Mouse (Mus musculus): ENCODE data around the gene Abcg4. TPM values are rescaled to one million over a fixed set of nuclear protein-coding genes. Genes with fewer than 3 reads are reported as not detected.

The Abcg4 gene
- polyA plus RNA-seq, 1 experiment from 2014 or later = 6.4 TPM

- H3K9me3 ChIP-seq (replicated peaks) = no peaks in the 10 kb centered on the region
- DNase-seq (ENCODE audit: low spot score) = no peak
- peaks cover 14% of the 10 kb centered on the region for H3K4me1 ChIP-seq
- H3K36me3 ChIP-seq = no peaks in the 10 kb centered on the region
- no peak within 1 kb of the TSS for H3K4me3 ChIP-seq
- WGBS = 63% methylated on average over 2 of the region's 2 CpGs
- no peak within 1 kb of the TSS for H3K27ac ChIP-seq (replicated peaks)
- H3K27me3 ChIP-seq (ENCODE audit: low read depth, poor library complexity, severe bottlenecking) = no peaks in the 10 kb centered on the region
Observed at GRCm38 (mm10) chr9:44240399-44240798, 48.0 kb downstream of the Abcg4 start, which contains the start of gene Ccdc153. Gene Ccdc153, plus strand, starts transcription at chr9:44240676.

GRCm38 (mm10) chr9:44239447-44239846 lies 49.0 kb downstream of the Abcg4 start:
- Histone ChIP-seq H3K4me3 (no peak overlapping the region), H3K9me3 (replicated peaks) (no peaks in the 10 kb centered on the region), H3K27ac (replicated peaks) (no peak overlapping the region), H3K4me1 (peaks cover 16% of the 10 kb centered on the region), H3K27me3 (ENCODE audit: low read depth, poor library complexity, severe bottlenecking) (no peaks in the 10 kb centered on the region), H3K36me3 (no peaks in the 10 kb centered on the region)
- WGBS = 10% methylated on average over 5 of the region's 5 CpGs
- DNase-seq (ENCODE audit: low spot score) = peak; percentile 66

- no peak overlapping the region for H3K4me3 ChIP-seq
- no peak overlapping the region for H3K27ac ChIP-seq (replicated peaks)
- WGBS = 81% methylated on average over 17 of the region's 17 CpGs
- no peaks in the 10 kb centered on the region for H3K9me3 ChIP-seq (replicated peaks)
- DNase-seq (ENCODE audit: low spot score) = no peak
- H3K27me3 ChIP-seq (ENCODE audit: low read depth, poor library complexity, severe bottlenecking) = no peaks in the 10 kb centered on the region
- peaks cover 20% of the 10 kb centered on the region for H3K4me1 ChIP-seq
- H3K36me3 ChIP-seq = no peaks in the 10 kb centered on the region
Observed at GRCm38 (mm10) chr9:44238501-44239190, 49.8 kb downstream of the Abcg4 start.

GRCm38 (mm10) chr9:44237128-44237527 lies 51.3 kb downstream of the Abcg4 start:
- DNase-seq (ENCODE audit: low spot score) = no peak
- Histone ChIP-seq H3K4me1 (peaks cover 29% of the 10 kb centered on the region), H3K36me3 (no peaks in the 10 kb centered on the region), H3K27me3 (ENCODE audit: low read depth, poor library complexity, severe bottlenecking) (no peaks in the 10 kb centered on the region), H3K4me3 (no peak overlapping the region), H3K9me3 (replicated peaks) (no peaks in the 10 kb centered on the region), H3K27ac (replicated peaks) (no peak overlapping the region)
- WGBS = 81% methylated on average over 4 of the region's 4 CpGs

- H3K4me3 ChIP-seq = no peak overlapping the region
- no peak overlapping the region for H3K27ac ChIP-seq (replicated peaks)
- no peak for DNase-seq (ENCODE audit: low spot score)
- H3K4me1 ChIP-seq = peaks cover 34% of the 10 kb centered on the region
- no peaks in the 10 kb centered on the region for H3K36me3 ChIP-seq
- no peaks in the 10 kb centered on the region for H3K27me3 ChIP-seq (ENCODE audit: low read depth, poor library complexity, severe bottlenecking)
- WGBS = 59% methylated on average over 4 of the region's 4 CpGs
- H3K9me3 ChIP-seq (replicated peaks) = no peaks in the 10 kb centered on the region
Observed at GRCm38 (mm10) chr9:44236601-44237000, 51.8 kb downstream of the Abcg4 start.

GRCm38 (mm10) chr9:44234479-44235427 lies 53.7 kb downstream of the Abcg4 start:
- DNase-seq (ENCODE audit: low spot score) = peak; percentile 26
- Histone ChIP-seq H3K27me3 (ENCODE audit: low read depth, poor library complexity, severe bottlenecking) (no peaks in the 10 kb centered on the region), H3K27ac (replicated peaks) (peak overlapping the region; percentile 94), H3K4me3 (peak overlapping the region; percentile 96), H3K36me3 (no peaks in the 10 kb centered on the region), H3K9me3 (replicated peaks) (no peaks in the 10 kb centered on the region), H3K4me1 (peaks cover 31% of the 10 kb centered on the region)
- WGBS = 29% methylated on average over 19 of the region's 19 CpGs

- no peaks in the 10 kb centered on the region for H3K36me3 ChIP-seq
- H3K27me3 ChIP-seq (ENCODE audit: low read depth, poor library complexity, severe bottlenecking) = no peaks in the 10 kb centered on the region
- H3K4me1 ChIP-seq = peaks cover 27% of the 10 kb centered on the region
- DNase-seq (ENCODE audit: low spot score) = peak; percentile 99
- under 1% methylated on average over 76 of the region's 76 CpGs for WGBS
- no peaks in the 10 kb centered on the region for H3K9me3 ChIP-seq (replicated peaks)
- H3K27ac ChIP-seq (replicated peaks) = peak within 1 kb of the TSS; percentile 94
- H3K4me3 ChIP-seq = peak within 1 kb of the TSS; percentile 96
Observed at GRCm38 (mm10) chr9:44233802-44234478, 54.5 kb downstream of the Abcg4 start, which contains the start of gene Cbl. Gene Cbl, minus strand, starts transcription at chr9:44234049.

- Histone ChIP-seq H3K4me3 (peak overlapping the region; percentile 96), H3K27me3 (ENCODE audit: low read depth, poor library complexity, severe bottlenecking) (no peaks in the 10 kb centered on the region), H3K9me3 (replicated peaks) (no peaks in the 10 kb centered on the region), H3K27ac (replicated peaks) (peak overlapping the region; percentile 94), H3K4me1 (peaks cover 27% of the 10 kb centered on the region), H3K36me3 (peaks cover under 1% of the 10 kb centered on the region; the same call in 1 of the 2 replicates)
- WGBS = under 1% methylated on average over 40 of the region's 40 CpGs
- DNase-seq (ENCODE audit: low spot score) = no peak
Observed at GRCm38 (mm10) chr9:44233021-44233801, 55.2 kb downstream of the Abcg4 start.

- Histone ChIP-seq H3K4me3 (peak overlapping the region; percentile 96; the same call in 1 of the 2 replicates), H3K36me3 (peaks cover 8% of the 10 kb centered on the region), H3K27me3 (ENCODE audit: low read depth, poor library complexity, severe bottlenecking) (no peaks in the 10 kb centered on the region), H3K9me3 (replicated peaks) (no peaks in the 10 kb centered on the region), H3K27ac (replicated peaks) (no peak overlapping the region), H3K4me1 (peaks cover 27% of the 10 kb centered on the region)
- DNase-seq (ENCODE audit: low spot score) = no peak
Observed at GRCm38 (mm10) chr9:44231609-44232008, 56.8 kb downstream of the Abcg4 start.

GRCm38 (mm10) chr9:44225993-44226392 lies 62.4 kb downstream of the Abcg4 start:
- H3K4me3 ChIP-seq = no peak overlapping the region
- no peaks in the 10 kb centered on the region for H3K9me3 ChIP-seq (replicated peaks)
- peaks cover 5% of the 10 kb centered on the region; the same call in 1 of the 2 replicates for H3K4me1 ChIP-seq
- no peak overlapping the region for H3K27ac ChIP-seq (replicated peaks)
- 88% methylated on average over 6 of the region's 6 CpGs for WGBS
- H3K36me3 ChIP-seq = peaks cover 25% of the 10 kb centered on the region
- H3K27me3 ChIP-seq (ENCODE audit: low read depth, poor library complexity, severe bottlenecking) = no peaks in the 10 kb centered on the region
- no peak for DNase-seq (ENCODE audit: low spot score)

Measured in midbrain, embryonic 10.5 days (tissue).